Mouse (Mus musculus) spleen, postnatal 4 days (tissue): ENCODE data around the gene Ube4a.

Source experiments
- DNase-seq, 2 experiments: peaks; one replicate each; pipeline ENCODE4 v3.0.0; 2022; ENCODE audit warnings: low spot score in 2 of 2

The Ube4a gene

DNA sequence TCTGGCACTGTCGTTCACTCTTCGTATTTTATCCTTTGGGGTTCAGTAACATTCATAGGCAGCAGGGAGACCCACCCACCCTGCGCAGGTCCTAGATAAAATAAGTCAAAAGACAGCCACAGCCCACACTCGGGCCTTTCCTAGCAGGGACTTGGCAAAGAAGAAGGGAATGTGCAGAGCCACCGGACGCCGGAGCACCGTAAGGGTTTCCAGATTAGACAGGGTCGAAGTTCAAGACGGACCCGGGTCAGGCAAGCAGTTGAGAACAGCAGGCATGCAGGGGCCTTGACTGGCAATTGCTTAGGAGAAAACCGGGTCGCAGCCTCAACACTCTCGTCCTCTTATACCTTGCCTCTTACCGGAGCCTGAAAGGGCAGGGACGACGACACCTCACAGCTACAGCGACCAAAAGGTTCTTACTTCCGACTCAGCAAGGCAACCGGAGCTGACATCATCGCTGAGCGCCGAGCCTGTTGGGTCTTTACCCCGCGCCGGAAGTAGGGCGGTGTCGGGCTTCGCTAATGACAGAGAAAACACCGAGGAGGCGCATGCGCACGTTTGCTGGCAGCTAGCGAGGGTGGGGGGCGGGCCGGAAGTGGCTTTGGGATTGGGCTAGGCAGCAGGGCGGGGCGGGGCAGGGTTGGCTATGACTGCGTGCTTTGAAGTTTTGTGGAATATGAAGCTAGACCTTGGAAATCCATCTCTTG, at the start of gene Ube4a:
Ube4a (minus strand) TSS at position 475 of the 707 bp plus-strand sequence.
- DNase-seq = peak; percentile 98 to 99

GRCm38 (mm10) chr9:45014879-45015278, 49.5 kb upstream of the Ube4a start:
- DNase-seq = no peak

- no peak for DNase-seq
Measured at GRCm38 (mm10) chr9:45011291-45011690, 45.9 kb upstream of the Ube4a start.

- no peak for DNase-seq
Measured at GRCm38 (mm10) chr9:45010461-45010860, 45.1 kb upstream of the Ube4a start.

DNA sequence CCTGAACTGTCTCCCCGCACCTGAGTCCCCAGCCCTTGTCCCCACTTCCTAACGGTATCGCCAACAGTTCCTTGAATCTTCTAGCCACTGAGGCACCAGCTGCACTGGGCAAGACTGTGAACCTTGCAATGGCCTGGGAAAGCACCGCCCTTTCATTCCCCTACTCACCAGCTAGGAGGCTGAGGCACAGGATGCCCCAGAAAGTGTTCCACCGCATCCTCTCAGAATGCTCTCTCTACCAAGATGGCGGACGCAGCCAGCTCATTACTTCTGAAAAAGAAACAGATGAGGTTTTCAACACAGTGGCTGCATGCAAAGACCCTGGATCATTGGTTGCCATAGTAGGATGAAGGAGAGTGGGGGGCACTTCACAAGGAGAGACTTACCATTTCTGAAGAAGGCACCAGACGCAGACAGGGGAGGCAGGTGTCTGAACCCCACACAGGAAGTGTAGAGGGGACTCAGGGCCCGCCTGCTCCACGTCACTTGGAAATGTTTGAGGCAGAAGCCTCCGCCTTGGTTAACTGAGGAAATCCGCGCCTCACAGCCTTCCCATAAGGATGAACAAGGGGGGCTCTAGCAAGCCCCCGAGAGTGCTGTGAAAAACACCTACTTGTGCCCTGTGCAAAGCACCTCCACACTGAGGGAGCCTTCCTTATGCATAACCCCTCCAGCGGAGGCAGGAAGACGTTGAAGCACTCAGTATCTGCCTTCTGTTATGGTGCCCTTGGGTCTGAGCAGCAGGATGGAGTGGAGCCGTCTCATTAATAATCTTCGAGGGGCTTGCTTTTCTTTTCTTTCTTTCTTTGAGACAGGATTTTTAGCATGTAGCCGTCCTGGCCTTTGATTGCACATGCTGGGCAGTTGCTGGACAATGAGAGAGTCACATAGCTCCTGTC, 44.0 kb upstream of the Ube4a start, which contains the start of gene Cd3e:
Cd3e (minus strand) TSS at position 448 of the 899 bp plus-strand sequence.
- DNase-seq = no peak

DNA sequence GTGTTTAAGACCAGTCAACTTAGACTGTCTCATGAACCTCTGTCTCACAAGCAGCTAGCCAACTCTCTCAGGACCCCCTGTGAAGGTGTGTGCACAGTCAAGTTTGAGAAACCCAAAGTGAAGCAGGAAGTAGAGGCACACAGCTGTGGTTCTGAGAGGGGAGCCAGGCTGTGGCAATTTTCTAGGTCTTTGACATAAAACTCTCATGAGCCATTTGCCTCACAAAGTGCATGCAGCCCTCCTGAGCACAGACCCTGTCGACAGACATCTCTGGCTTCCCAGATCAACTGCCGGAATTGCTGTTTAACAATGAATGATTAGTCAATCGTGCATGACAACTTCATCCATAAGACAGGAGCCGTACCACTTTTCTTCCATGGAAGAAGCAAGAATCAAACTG, 42.9 kb upstream of the Ube4a start:
- DNase-seq = no peak

DNA sequence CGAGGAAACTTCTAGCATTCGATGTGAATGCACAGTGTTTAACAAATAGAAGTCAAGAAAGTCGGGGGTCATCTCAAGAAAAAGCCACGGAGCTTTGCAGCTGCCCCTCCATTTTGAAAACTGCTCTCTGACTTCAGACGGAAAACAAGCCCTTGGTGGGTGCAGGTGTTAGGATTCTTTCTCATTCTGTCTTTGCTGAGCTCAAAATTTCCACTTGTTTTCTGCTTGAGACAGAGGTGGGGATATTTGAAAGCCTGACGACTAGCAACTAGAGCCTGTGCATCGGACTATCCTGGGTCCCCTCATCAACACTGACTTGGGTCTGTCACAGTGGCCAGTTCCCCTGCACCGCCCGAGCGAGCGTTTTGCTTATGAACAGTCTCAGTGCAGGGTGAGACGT, 42.0 kb upstream of the Ube4a start:
- DNase-seq = no peak

DNA sequence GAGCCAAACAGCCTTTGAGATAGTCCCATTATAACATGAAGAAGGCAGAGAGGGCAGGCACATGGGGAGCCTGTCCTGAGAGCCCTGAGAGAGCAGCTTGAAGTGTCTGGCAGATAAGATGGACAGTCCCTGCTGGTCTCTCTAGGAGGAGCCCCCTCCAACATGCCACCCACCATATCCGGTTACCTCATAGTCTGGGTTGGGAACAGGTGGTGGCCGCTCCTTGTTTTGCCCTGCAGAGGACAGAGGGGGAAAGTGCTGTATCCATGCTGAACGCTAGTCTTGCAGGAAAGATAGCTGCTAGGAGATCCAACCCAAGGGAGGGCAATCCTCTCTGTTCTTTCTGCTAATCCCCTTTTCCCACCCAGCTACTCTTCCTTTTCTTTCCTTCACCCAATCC, 34.8 kb upstream of the Ube4a start:
- DNase-seq = no peak

GRCm38 (mm10) chr9:44999776-45000175, 34.4 kb upstream of the Ube4a start:
- DNase-seq = no peak

DNA sequence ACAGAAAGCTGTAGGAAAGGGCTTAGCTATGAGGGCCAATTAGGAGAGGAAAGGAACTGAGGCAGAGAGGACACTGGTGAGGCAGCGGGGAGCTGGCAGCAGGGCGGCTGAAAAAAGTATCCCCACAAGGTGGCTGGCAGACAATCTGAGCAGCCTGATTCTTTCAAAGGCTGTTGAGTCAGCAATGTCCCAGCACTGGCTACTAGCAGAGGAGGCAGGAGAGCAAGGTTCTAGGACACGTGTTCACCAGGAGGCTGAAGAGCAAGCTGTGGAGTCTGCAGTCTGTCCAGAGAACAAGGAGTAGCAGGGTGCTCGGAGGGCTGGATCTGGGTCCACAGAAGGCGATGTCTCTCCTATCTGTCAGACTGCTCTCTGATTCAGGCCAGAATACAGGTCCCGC, 33.8 kb upstream of the Ube4a start:
- no peak for DNase-seq

DNA sequence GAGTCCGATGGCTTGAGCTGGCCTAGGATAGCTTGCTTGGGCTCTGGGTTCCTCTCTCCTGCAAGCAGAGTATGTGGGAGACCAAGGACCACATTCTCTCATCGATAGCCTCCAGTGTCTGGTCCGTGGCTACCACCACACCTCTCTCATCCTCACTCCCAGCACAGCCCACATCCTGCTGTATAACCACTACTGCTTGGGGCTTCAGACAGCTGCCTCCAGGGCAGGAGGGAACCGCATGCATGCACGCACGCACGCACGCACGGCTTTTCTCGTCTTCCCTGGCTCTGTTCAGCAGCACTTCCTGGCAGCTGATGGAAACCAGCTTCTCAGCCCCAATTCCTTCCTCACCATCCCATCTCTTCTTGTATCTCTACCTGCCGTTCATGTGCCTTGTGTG, 32.7 kb upstream of the Ube4a start:
- no peak for DNase-seq

GRCm38 (mm10) chr9:44996590-44996989, 31.2 kb upstream of the Ube4a start:
- DNase-seq = no peak

DNA sequence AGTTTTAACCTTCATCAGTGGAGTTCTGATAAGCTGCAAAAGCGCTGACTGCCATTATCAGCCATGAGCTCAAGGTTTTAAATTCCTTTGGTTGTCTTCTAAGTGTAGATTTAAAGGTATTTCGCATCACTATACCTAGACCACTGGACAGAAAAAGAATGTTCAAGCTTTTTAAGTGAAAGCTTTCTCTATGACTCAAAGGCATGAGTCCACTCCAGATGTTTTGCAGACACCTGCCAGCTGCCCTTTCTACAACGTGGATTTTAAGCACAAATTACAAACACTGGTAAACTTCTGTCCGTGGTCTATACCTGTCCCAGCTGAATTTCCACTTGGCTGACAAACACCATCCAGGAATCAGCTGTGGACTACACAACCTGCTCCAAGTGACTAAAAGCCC, 29.6 kb upstream of the Ube4a start:
- DNase-seq = no peak

DNA sequence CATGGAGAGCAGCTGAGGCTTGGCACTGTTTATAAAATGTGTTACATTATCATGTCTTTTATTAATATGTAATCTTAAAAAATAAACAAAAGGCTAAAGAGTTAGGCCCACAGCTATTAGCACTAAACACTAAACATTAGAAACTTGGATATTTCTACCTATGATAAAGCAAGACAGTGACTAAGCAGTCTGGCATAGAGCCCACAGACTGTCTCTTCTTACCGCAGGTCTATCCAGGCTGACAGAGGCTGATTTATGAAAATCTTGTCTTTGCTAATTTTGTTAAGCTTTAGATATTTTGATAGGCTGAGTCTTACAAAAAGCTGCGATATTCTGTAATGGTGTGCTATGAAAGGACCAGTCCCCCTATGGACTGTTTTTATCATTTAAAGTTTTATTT, 27.9 kb upstream of the Ube4a start:
- no peak for DNase-seq

- no peak for DNase-seq
Measured at GRCm38 (mm10) chr9:44992271-44992670, 26.9 kb upstream of the Ube4a start.

DNA sequence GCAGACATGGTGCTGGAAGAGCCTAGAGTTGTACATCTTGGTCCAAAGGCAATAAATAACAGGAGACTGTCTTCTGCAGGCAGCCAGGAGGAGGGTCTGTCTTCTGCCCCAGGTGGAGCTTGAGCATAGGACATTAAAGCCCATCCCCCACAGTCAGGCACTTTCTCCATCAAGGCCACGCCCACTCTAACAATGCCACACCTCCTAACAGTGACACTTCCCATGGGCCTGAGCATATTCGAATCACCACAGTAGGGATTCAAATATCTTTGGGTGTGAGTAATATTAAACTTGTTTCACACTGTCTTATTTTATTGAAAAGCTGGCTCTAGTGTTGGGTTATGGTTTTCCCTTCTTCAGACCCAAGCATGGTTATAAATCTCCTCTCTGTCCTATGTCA, 26.4 kb upstream of the Ube4a start:
- no peak for DNase-seq

GRCm38 (mm10) chr9:44986976-44987375, 21.6 kb upstream of the Ube4a start:
- no peak for DNase-seq

DNA sequence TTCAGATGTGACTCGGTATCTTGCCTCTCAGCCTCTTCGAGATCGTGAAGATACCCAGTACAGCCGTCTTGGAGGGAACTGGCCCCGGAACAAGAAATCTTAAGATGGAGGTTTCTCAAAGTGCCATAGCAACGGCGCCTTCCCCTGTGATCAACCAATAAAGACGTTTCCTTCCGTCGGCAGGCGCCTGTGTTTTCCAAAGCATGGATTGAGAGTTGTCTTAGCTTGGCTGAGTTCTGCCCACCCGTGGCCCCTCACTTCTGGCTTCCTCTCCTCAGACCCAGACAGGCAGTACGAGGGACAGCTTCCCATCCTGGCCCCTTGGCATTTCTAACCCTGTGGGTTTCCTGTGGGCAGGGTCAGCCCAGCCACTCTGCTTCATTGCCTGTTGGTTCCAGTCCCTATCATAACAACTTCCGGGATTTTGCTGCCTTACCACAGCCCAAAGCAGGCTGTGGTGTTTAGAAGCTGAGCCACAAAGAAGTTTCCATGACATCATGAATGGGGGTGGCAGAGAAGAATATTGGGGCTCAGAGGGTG, 20.9 kb upstream of the Ube4a start:
- DNase-seq = peak; percentile 61 to 78

- no peak for DNase-seq
Measured at GRCm38 (mm10) chr9:44985721-44986161, 20.3 kb upstream of the Ube4a start.

GRCm38 (mm10) chr9:44983001-44983400, 17.6 kb upstream of the Ube4a start:
- no peak for DNase-seq

GRCm38 (mm10) chr9:44982531-44982930, 17.1 kb upstream of the Ube4a start:
- no peak for DNase-seq

- DNase-seq = no peak
Measured at GRCm38 (mm10) chr9:44982081-44982480, 16.7 kb upstream of the Ube4a start.

DNA sequence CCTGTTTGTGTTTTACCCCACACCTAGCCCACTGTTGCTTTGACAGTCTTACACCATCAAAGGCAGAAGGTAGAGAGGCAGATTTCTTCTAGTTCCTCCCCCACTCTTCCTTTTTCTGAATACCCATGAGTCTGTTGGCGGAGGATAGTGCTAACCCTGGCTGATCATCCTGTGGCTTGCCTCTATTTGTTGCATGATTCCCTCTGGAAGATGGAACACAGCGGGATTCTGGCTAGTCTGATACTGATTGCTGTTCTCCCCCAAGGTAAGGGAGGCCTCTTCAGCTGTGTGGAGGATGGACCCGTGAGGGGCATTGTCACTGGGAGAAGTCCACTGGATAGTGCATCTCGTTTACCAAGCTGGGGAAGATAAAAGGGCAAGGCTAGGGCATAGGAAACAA, 16.3 kb upstream of the Ube4a start, which contains the start of gene Cd3d:
Cd3d (plus strand) TSS at position 111 of the 400 bp plus-strand sequence.
- DNase-seq = no peak
